Mouse (Mus musculus): ENCODE data around the gene Gm9507.

Gm9507 gene

DNA sequence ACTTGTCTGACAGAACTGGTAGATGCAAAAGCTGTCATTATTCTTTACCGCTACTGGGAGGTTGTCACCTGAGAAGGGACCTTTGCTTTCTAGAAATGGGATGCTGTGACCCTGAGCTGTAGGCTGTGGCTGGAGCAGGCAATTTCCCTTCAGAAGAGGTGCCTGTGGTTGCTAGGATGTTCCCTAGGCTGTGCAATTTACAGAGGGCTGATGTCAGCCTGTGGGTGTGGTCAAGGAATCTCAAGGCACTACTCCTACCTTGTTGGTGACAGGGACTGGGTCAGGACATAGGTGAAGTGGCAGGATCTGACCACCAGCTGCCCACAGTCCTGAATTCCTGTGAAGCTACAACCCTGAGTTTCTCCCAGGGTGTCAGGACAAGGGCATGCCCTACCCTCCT, 41.9 kb downstream of the Gm9507 start:
- no peak for DNase-seq
